Mouse (Mus musculus) splenic B cell, adult 2 months (primary cell): ENCODE data around the gene Gm49388.
"Not testable (repeated sequence)": the region's sequence is repeated elsewhere in the genome, so short reads cannot be mapped to it uniquely, and the experiment has no call there.

Experiments
- DNase-seq: peaks from one replicate; pipeline ENCODE4 v3.0.0-alpha.2; 2011; ENCODE audit warnings: low read depth, low spot score
- H3K27me3 ChIP-seq: 2 replicates; pipeline ENCODE4 v1.6.1; 2012; ENCODE audit warnings: mild to moderate bottlenecking, low read length, moderate library complexity, mixed read lengths; ENCODE audit not compliant: control insufficient read depth, poor library complexity, insufficient read depth, severe bottlenecking
- H3K36me3 ChIP-seq: 2 replicates; pipeline ENCODE4 v1.6.1; 2012; ENCODE audit warnings: mild to moderate bottlenecking, low read length, moderate library complexity, mixed read lengths; ENCODE audit not compliant: control insufficient read depth, poor library complexity, insufficient read depth, severe bottlenecking

Gm49388 gene

GRCm38 (mm10) chr7:127773664-127774384, 11.6 kb upstream of the Gm49388 start:
- Histone ChIP-seq H3K36me3 (no peaks in the 10 kb centered on the region), H3K27me3 (no peaks in the 10 kb centered on the region)
- peak; percentile 87 for DNase-seq

GRCm38 (mm10) chr7:127775837-127776236, 9.6 kb upstream of the Gm49388 start:
- H3K36me3 ChIP-seq, DNase-seq, H3K27me3 ChIP-seq: not testable (repeated sequence)

GRCm38 (mm10) chr7:127776426-127776825, 9.0 kb upstream of the Gm49388 start, which contains the start of gene Setd1a:
Gene Setd1a (plus strand): TSS chr7:127776670.
- Histone ChIP-seq H3K27me3 (no peaks in the 10 kb centered on the region), H3K36me3 (peaks cover 8% of the 10 kb centered on the region)
- peak; percentile 81 for DNase-seq

GRCm38 (mm10) chr7:127776878-127777473, 8.4 kb upstream of the Gm49388 start:
- peaks cover 10% of the 10 kb centered on the region for H3K36me3 ChIP-seq
- H3K27me3 ChIP-seq = no peaks in the 10 kb centered on the region
- DNase-seq = peak; percentile 97

- DNase-seq = no peak
- H3K27me3 ChIP-seq = no peaks in the 10 kb centered on the region
- peaks cover 14% of the 10 kb centered on the region for H3K36me3 ChIP-seq
Measured at GRCm38 (mm10) chr7:127777474-127778266, 7.7 kb upstream of the Gm49388 start.

GRCm38 (mm10) chr7:127778350-127778749, 7.1 kb upstream of the Gm49388 start:
- no peaks in the 10 kb centered on the region for H3K27me3 ChIP-seq
- peaks cover 14% of the 10 kb centered on the region for H3K36me3 ChIP-seq
- no peak for DNase-seq

GRCm38 (mm10) chr7:127797076-127797845, 11.9 kb downstream of the Gm49388 start:
- Histone ChIP-seq H3K36me3 (peaks cover 10% of the 10 kb centered on the region), H3K27me3 (no peaks in the 10 kb centered on the region)
- no peak for DNase-seq

- H3K36me3 ChIP-seq = peaks cover 8% of the 10 kb centered on the region
- no peak for DNase-seq
- H3K27me3 ChIP-seq = no peaks in the 10 kb centered on the region
Measured at GRCm38 (mm10) chr7:127798591-127798990, 13.2 kb downstream of the Gm49388 start.

GRCm38 (mm10) chr7:127799211-127799610, 13.8 kb downstream of the Gm49388 start:
- H3K36me3 ChIP-seq = peaks cover 8% of the 10 kb centered on the region
- H3K27me3 ChIP-seq = no peaks in the 10 kb centered on the region
- no peak for DNase-seq

- H3K27me3 ChIP-seq = no peaks in the 10 kb centered on the region
- DNase-seq = no peak
- H3K36me3 ChIP-seq = peaks cover 8% of the 10 kb centered on the region
Measured at GRCm38 (mm10) chr7:127799738-127800137, 14.3 kb downstream of the Gm49388 start.

GRCm38 (mm10) chr7:127800435-127801009, 15.1 kb downstream of the Gm49388 start, which contains the start of gene Hsd3b7:
Gene Hsd3b7 (plus strand): TSS chr7:127800604.
- peak; percentile 78 for DNase-seq
- H3K27me3 ChIP-seq = no peaks in the 10 kb centered on the region
- peaks cover 8% of the 10 kb centered on the region for H3K36me3 ChIP-seq

GRCm38 (mm10) chr7:127801010-127801621, 15.7 kb downstream of the Gm49388 start:
- H3K27me3 ChIP-seq = no peaks in the 10 kb centered on the region
- no peak for DNase-seq
- H3K36me3 ChIP-seq = peaks cover 3% of the 10 kb centered on the region

- no peak for DNase-seq
- H3K27me3 ChIP-seq = no peaks in the 10 kb centered on the region
- H3K36me3 ChIP-seq = peaks cover 2% of the 10 kb centered on the region; the same call in 1 of the 2 replicates
Measured at GRCm38 (mm10) chr7:127802313-127802712, 16.9 kb downstream of the Gm49388 start.

GRCm38 (mm10) chr7:127808821-127809220, 23.4 kb downstream of the Gm49388 start:
- DNase-seq = no peak
- Histone ChIP-seq H3K27me3 (no peaks in the 10 kb centered on the region), H3K36me3 (no peaks in the 10 kb centered on the region)
